Mouse (Mus musculus) erythroblast, embryonic 14.5 days (primary cell): ENCODE results near the gene Slk.
"Not testable (repeated sequence)": the region's sequence is repeated elsewhere in the genome, so short reads cannot be mapped to it uniquely, and the experiment has no call there.

Experiments used
- GATA1 ChIP-seq: IDR thresholded peaks from 2 replicates; pipeline ENCODE4 v1.6.1; 2012; ENCODE audit warnings: low read length, inconsistent platforms, mixed read lengths
- TAL1 ChIP-seq: IDR thresholded peaks from 3 replicates; pipeline ENCODE4 v1.6.1; 2012; ENCODE audit warnings: low read length, inconsistent platforms, mixed read lengths

GRCm38 (mm10) chr19:47571981-47572380 lies 7.5 kb upstream of the Slk start:
- TF ChIP-seq TAL1, GATA1: not testable (repeated sequence)
